Mouse (Mus musculus): ENCODE measurements at regions not wholly inside any gene's neighbourhood (a gene's known extent, or its start where the extent isn't known, plus 50 kb on each side); places are given as distances from the start of the nearest gene placed in this dataset.

- Histone ChIP-seq H3K4me2 (no peak overlapping the region), H3K4me3 (no peak overlapping the region), H3K36me3 (no peaks in the 10 kb centered on the region), H3K27ac (replicated peaks) (no peak overlapping the region), H3K9ac (no peak overlapping the region), H3K4me1 (replicated peaks) (0 out of 2 replicates have a peak, but pooled peaks cover 8% of the 10 kb centered on the region), H3K27me3 (peaks cover 8% of the 10 kb centered on the region; the same call in 1 of the 2 replicates), H3K9me3 (no peaks in the 10 kb centered on the region)
- 80% methylated on average over 4 of the region's 4 CpGs for WGBS
- no peak for ATAC-seq (ENCODE audit: low read depth)
Observed at GRCm38 (mm10) chr1:136725242-136725641, 100.5 kb downstream of the Zfp281 start.

- H3K4me2 ChIP-seq: no peak overlapping the region
- WGBS: 39% methylated on average over 11 of the region's 11 CpGs
- H3K27ac ChIP-seq (replicated peaks): no peak overlapping the region
Observed at GRCm38 (mm10) chr1:136726145-136726935, 101.6 kb downstream of the Zfp281 start.

GRCm38 (mm10) chr1:136727868-136728631 is 103.3 kb downstream of the Zfp281 start:
- Histone ChIP-seq H3K4me3 (no peak overlapping the region), H3K9me3 (no peaks in the 10 kb centered on the region), H3K4me1 (replicated peaks) (0 out of 2 replicates have a peak, but pooled peaks cover 8% of the 10 kb centered on the region), H3K27me3 (peaks cover 14% of the 10 kb centered on the region), H3K27ac (replicated peaks) (no peak overlapping the region), H3K36me3 (no peaks in the 10 kb centered on the region), H3K4me2 (no peak overlapping the region), H3K9ac (no peak overlapping the region)
- 19% methylated on average over 7 of the region's 7 CpGs for WGBS
- ATAC-seq (ENCODE audit: low read depth): no peak

More at GRCm38 (mm10) chr1:136726145-136726935, 101.6 kb downstream of the Zfp281 start:
- ATAC-seq (ENCODE audit: low read depth): no peak
- Histone ChIP-seq H3K4me3 (no peak overlapping the region), H3K36me3 (no peaks in the 10 kb centered on the region), H3K27me3 (peaks cover 13% of the 10 kb centered on the region), H3K9me3 (no peaks in the 10 kb centered on the region), H3K9ac (no peak overlapping the region), H3K4me1 (replicated peaks) (0 out of 2 replicates have a peak, but pooled peaks cover 8% of the 10 kb centered on the region)

GRCm38 (mm10) chr1:136728632-136728944 is 103.9 kb downstream of the Zfp281 start:
- no peak for ATAC-seq (ENCODE audit: low read depth)
- no peaks in the 10 kb centered on the region for H3K36me3 ChIP-seq
- H3K4me2 ChIP-seq: no peak overlapping the region
- H3K4me1 ChIP-seq (replicated peaks): 0 out of 2 replicates have a peak, but pooled peaks cover 8% of the 10 kb centered on the region
- no peak overlapping the region for H3K9ac ChIP-seq
- H3K4me3 ChIP-seq: no peak overlapping the region
- peaks cover 14% of the 10 kb centered on the region for H3K27me3 ChIP-seq
- H3K27ac ChIP-seq (replicated peaks): no peak overlapping the region
- H3K9me3 ChIP-seq: no peaks in the 10 kb centered on the region
- WGBS: 80% methylated on average over 4 of the region's 4 CpGs

- Histone ChIP-seq H3K27me3 (peaks cover 14% of the 10 kb centered on the region), H3K36me3 (no peaks in the 10 kb centered on the region)
- 54% methylated on average over 11 of the region's 11 CpGs for WGBS
Observed at GRCm38 (mm10) chr1:136730638-136731037, 105.9 kb downstream of the Zfp281 start.

GRCm38 (mm10) chr1:136738030-136738429 is 113.3 kb downstream of the Zfp281 start:
- no peak for ATAC-seq (ENCODE audit: low read depth)
- Histone ChIP-seq H3K27me3 (no peaks in the 10 kb centered on the region), H3K4me3 (no peak overlapping the region), H3K36me3 (no peaks in the 10 kb centered on the region), H3K9ac (no peak overlapping the region), H3K4me2 (no peak overlapping the region), H3K27ac (replicated peaks) (no peak overlapping the region), H3K4me1 (replicated peaks) (no peaks in the 10 kb centered on the region), H3K9me3 (no peaks in the 10 kb centered on the region)
- WGBS: 15% methylated on average over 5 of the region's 5 CpGs

More at GRCm38 (mm10) chr1:136730638-136731037, 105.9 kb downstream of the Zfp281 start:
- Histone ChIP-seq H3K27ac (replicated peaks) (no peak overlapping the region), H3K9me3 (no peaks in the 10 kb centered on the region), H3K4me2 (no peak overlapping the region), H3K4me3 (no peak overlapping the region), H3K9ac (no peak overlapping the region), H3K4me1 (replicated peaks) (0 out of 2 replicates have a peak, but pooled peaks cover 8% of the 10 kb centered on the region)
- ATAC-seq (ENCODE audit: low read depth): no peak

GRCm38 (mm10) chr1:136739486-136739885 is 114.8 kb downstream of the Zfp281 start:
- Histone ChIP-seq H3K4me2 (no peak overlapping the region), H3K4me3 (no peak overlapping the region), H3K27me3 (no peaks in the 10 kb centered on the region), H3K36me3 (no peaks in the 10 kb centered on the region), H3K27ac (replicated peaks) (no peak overlapping the region), H3K9ac (no peak overlapping the region), H3K4me1 (replicated peaks) (no peaks in the 10 kb centered on the region), H3K9me3 (no peaks in the 10 kb centered on the region)
- ATAC-seq (ENCODE audit: low read depth): no peak
- WGBS: 85% methylated on average over 5 of the region's 5 CpGs

GRCm38 (mm10) chr1:136741061-136741460 is 116.4 kb downstream of the Zfp281 start:
- Histone ChIP-seq H3K4me2 (no peak overlapping the region), H3K4me1 (replicated peaks) (no peaks in the 10 kb centered on the region), H3K27ac (replicated peaks) (no peak overlapping the region), H3K9me3 (no peaks in the 10 kb centered on the region), H3K9ac (no peak overlapping the region), H3K4me3 (no peak overlapping the region), H3K36me3 (no peaks in the 10 kb centered on the region), H3K27me3 (no peaks in the 10 kb centered on the region)
- 88% methylated on average over 10 of the region's 10 CpGs for WGBS
- no peak for ATAC-seq (ENCODE audit: low read depth)

- WGBS: 55% methylated on average over 8 of the region's 8 CpGs
- H3K27me3 ChIP-seq: no peaks in the 10 kb centered on the region
- no peak for ATAC-seq (ENCODE audit: low read depth)
Observed at GRCm38 (mm10) chr1:136749188-136749587, 124.5 kb downstream of the Zfp281 start.

GRCm38 (mm10) chr1:136751464-136752191 is 126.9 kb downstream of the Zfp281 start:
- no peak for ATAC-seq (ENCODE audit: low read depth)
- WGBS: 83% methylated on average over 14 of the region's 14 CpGs
- no peaks in the 10 kb centered on the region for H3K27me3 ChIP-seq

More at GRCm38 (mm10) chr1:136749188-136749587, 124.5 kb downstream of the Zfp281 start:
- H3K4me3 ChIP-seq: no peak overlapping the region
- H3K36me3 ChIP-seq: no peaks in the 10 kb centered on the region
- H3K4me1 ChIP-seq (replicated peaks): no peaks in the 10 kb centered on the region
- no peak overlapping the region for H3K27ac ChIP-seq (replicated peaks)
- H3K9ac ChIP-seq: no peak overlapping the region
- H3K9me3 ChIP-seq: no peaks in the 10 kb centered on the region
- H3K4me2 ChIP-seq: no peak overlapping the region

GRCm38 (mm10) chr1:136754286-136754685 is 129.6 kb downstream of the Zfp281 start:
- no peak overlapping the region for H3K4me2 ChIP-seq
- ATAC-seq (ENCODE audit: low read depth): no peak
- H3K36me3 ChIP-seq: no peaks in the 10 kb centered on the region
- no peaks in the 10 kb centered on the region for H3K4me1 ChIP-seq (replicated peaks)
- H3K4me3 ChIP-seq: no peak overlapping the region
- H3K9me3 ChIP-seq: no peaks in the 10 kb centered on the region
- no peak overlapping the region for H3K9ac ChIP-seq
- H3K27me3 ChIP-seq: no peaks in the 10 kb centered on the region
- WGBS: 96% methylated on average over 6 of the region's 6 CpGs
- H3K27ac ChIP-seq (replicated peaks): no peak overlapping the region

More at GRCm38 (mm10) chr1:136751464-136752191, 126.9 kb downstream of the Zfp281 start:
- Histone ChIP-seq H3K4me1 (replicated peaks) (no peaks in the 10 kb centered on the region), H3K4me3 (no peak overlapping the region), H3K9me3 (no peaks in the 10 kb centered on the region), H3K4me2 (no peak overlapping the region), H3K9ac (no peak overlapping the region), H3K36me3 (no peaks in the 10 kb centered on the region), H3K27ac (replicated peaks) (no peak overlapping the region)

GRCm38 (mm10) chr1:136758730-136759129 is 134.0 kb downstream of the Zfp281 start:
- H3K27ac ChIP-seq (replicated peaks): no peak overlapping the region

More at GRCm38 (mm10) chr1:136758730-136759129, 134.0 kb downstream of the Zfp281 start:
- 67% methylated on average over 10 of the region's 10 CpGs for WGBS
- H3K9me3 ChIP-seq: no peaks in the 10 kb centered on the region
- no peaks in the 10 kb centered on the region for H3K4me1 ChIP-seq (replicated peaks)
- no peaks in the 10 kb centered on the region for H3K27me3 ChIP-seq
- no peak for ATAC-seq (ENCODE audit: low read depth)
- H3K9ac ChIP-seq: no peak overlapping the region
- no peaks in the 10 kb centered on the region for H3K36me3 ChIP-seq
- no peak overlapping the region for H3K4me3 ChIP-seq
- no peak overlapping the region for H3K4me2 ChIP-seq
